12 mouse cellular contexts compared by ENCODE assay signal in genomic region chr17:49534267-49534719, GRCm38 (mm10). TPM values are rescaled to one million over a fixed set of nuclear protein-coding genes. Genes with fewer than 3 reads are reported as not detected.
DNase-seq lines count a peak whose midpoint lies in the region; ATAC-seq and TF ChIP-seq lines count a peak whose summit lies in the region.
"Had no signal": no experiment of that assay in that cellular context is flagged by ENCODE, and none has a peak within 500 bp of the region (broad histone marks: within the 10 kb centered on the region; RNA-seq: fewer than 3 reads in every experiment).

No protein-coding gene starts in this region.

- H3K27ac ChIP-seq in heart, embryonic 10.5 days, result no peak overlapping the region
- H3K27ac ChIP-seq in lung, embryonic 14.5 days (ENCODE audit: low read depth), result peak overlapping the region; percentile 80
- H3K27ac ChIP-seq in olfactory bulb, adult 2 months (ENCODE audit: insufficient read depth, low read depth, low read length), result 0 out of 2 replicates have a peak overlapping the region, but pooled peaks have one; percentile 40
- H3K27ac ChIP-seq: forebrain, embryonic 10.5 days; liver, embryonic 15.5 days had no signal

- peak; percentile 5; the same call in 1 of the 2 replicates for ATAC-seq in lung, embryonic 14.5 days (ENCODE audit: insufficient read depth)

- H3K4me1 ChIP-seq in heart, embryonic 10.5 days, result peaks cover 24% of the 10 kb centered on the region
- H3K4me1 ChIP-seq in lung, embryonic 14.5 days (ENCODE audit: insufficient read depth), result peaks cover 24% of the 10 kb centered on the region
- H3K4me1 ChIP-seq in lung, adult 2 months (ENCODE audit: control insufficient read depth, insufficient read depth, low read length), result peaks cover under 1% of the 10 kb centered on the region; the same call in 1 of the 2 replicates
- peaks cover under 1% of the 10 kb centered on the region; the same call in 1 of the 2 replicates for H3K4me1 ChIP-seq in olfactory bulb, adult 2 months (ENCODE audit: control insufficient read depth, insufficient read depth, low read length)
- H3K4me1 ChIP-seq: liver, embryonic 15.5 days had no signal

- peaks cover 10% of the 10 kb centered on the region; the same call in 1 of the 2 replicates for H3K36me3 ChIP-seq in heart, embryonic 10.5 days
- H3K36me3 ChIP-seq in lung, embryonic 14.5 days (ENCODE audit: insufficient read depth), result 0 out of 2 replicates have a peak, but pooled peaks cover 8% of the 10 kb centered on the region
- H3K36me3 ChIP-seq: forebrain, embryonic 10.5 days; liver, embryonic 15.5 days had no signal

- H3K9ac ChIP-seq in lung, embryonic 14.5 days, result no peak overlapping the region
- H3K9ac ChIP-seq: liver, embryonic 15.5 days had no signal

- DNase-seq in heart, adult 18-20 months, result peak; percentile 37 to 63
- DNase-seq in heart, embryonic 10.5 days (ENCODE audit: low spot score), result no peak
- DNase-seq in lung, embryonic 14.5 days, result peak; percentile 66
- no peak for DNase-seq in lung, adult 2 months
- DNase-seq in kidney, adult 9 months, result peak; percentile 65
- no peak for DNase-seq in cerebellum, adult 11-12 months
- DNase-seq in right cerebral cortex, postnatal 4 days, result no peak
- DNase-seq: cerebellum, postnatal 25 days had no signal

- H3K4me2 ChIP-seq in lung, embryonic 14.5 days, result 0 out of 2 replicates have a peak overlapping the region, but pooled peaks have one; percentile 3
- H3K4me2 ChIP-seq: liver, embryonic 15.5 days had no signal

- 52% methylated on average over 9 of the region's 9 CpGs for WGBS in heart, embryonic 10.5 days
- WGBS in lung, embryonic 14.5 days, result 32% methylated on average over 9 of the region's 9 CpGs
- WGBS in lung, adult 2 months, result 45% methylated on average over 9 of the region's 9 CpGs
- WGBS in olfactory bulb, adult 2 months, result 63% methylated on average over 9 of the region's 9 CpGs

- no peak for TF ChIP-seq CTCF in lung, embryonic 14.5 days (IDR thresholded peaks at IDR 0.05; ENCODE audit: low read depth)
- TF ChIP-seq CTCF in lung, adult 2 months (IDR thresholded peaks at IDR 0.05; ENCODE audit: insufficient read depth, low read length), result no peak
- no peak for TF ChIP-seq CTCF in olfactory bulb, adult 2 months (IDR thresholded peaks at IDR 0.05; ENCODE audit: insufficient read depth, low read depth, low read length)

- H3K27me3 ChIP-seq in heart, embryonic 10.5 days (ENCODE audit: insufficient read depth, poor library complexity, severe bottlenecking), result no peaks in the 10 kb centered on the region
- H3K27me3 ChIP-seq in lung, embryonic 14.5 days (ENCODE audit: insufficient read depth, low read length), result no peaks in the 10 kb centered on the region
- H3K27me3 ChIP-seq: liver, embryonic 15.5 days had no signal

- no peak overlapping the region for H3K4me3 ChIP-seq in heart, embryonic 10.5 days
- no peak overlapping the region for H3K4me3 ChIP-seq in lung, embryonic 14.5 days (ENCODE audit: low read depth, low read length)
- no peak overlapping the region for H3K4me3 ChIP-seq in lung, adult 2 months (replicated peaks; ENCODE audit: extremely low read depth, low read depth, low read length)
- H3K4me3 ChIP-seq in olfactory bulb, adult 2 months (ENCODE audit: insufficient read depth, low read depth, low read length), result no peak overlapping the region
- H3K4me3 ChIP-seq: forebrain, embryonic 10.5 days; heart, adult 2 months; liver, embryonic 15.5 days had no signal

- H3K9me3 ChIP-seq in heart, embryonic 10.5 days, result no peaks in the 10 kb centered on the region
- H3K9me3 ChIP-seq in lung, embryonic 14.5 days (ENCODE audit: low read depth, low read length), result no peaks in the 10 kb centered on the region
- H3K9me3 ChIP-seq: forebrain, embryonic 10.5 days; liver, embryonic 15.5 days had no signal

- TF ChIP-seq POLR2A in lung, adult 2 months (IDR thresholded peaks at IDR 0.05; ENCODE audit: borderline replicate concordance, extremely low read depth, low read depth, low read length), result no peak
- no peak for TF ChIP-seq POLR2A in olfactory bulb, adult 2 months (IDR thresholded peaks at IDR 0.05; ENCODE audit: insufficient read depth, low read depth, low read length)

RNA-seq across cellular contexts. Expression of gene Daam2, which starts 29.9 kb away (rescaled TPM):
- 1 to 10 TPM; 5.9 to 7.2 TPM for total RNA-seq in heart, adult 18-20 months (2021)
- 3.9 and 8.8 TPM in 2 replicates for polyA plus RNA-seq in heart, embryonic 10.5 days (2016; fragmentation: Nextera tagmentation; extraction: Ambion mirVana)
- polyA plus RNA-seq in lung, embryonic 14.5 days (2014; fragmentation: Nextera tagmentation; extraction: Ambion mirVana), result 18.1 and 19.6 TPM in 2 replicates
- 6.0 and 8.7 TPM in 2 replicates for polyA plus RNA-seq in lung, adult 2 months (2012; rRNA removed)
- polyA plus RNA-seq in olfactory bulb, adult 2 months (2012; ENCODE audit: insufficient read depth, insufficient read length, low replicate concordance, missing spikeins), result not detected in 2 replicates

Comparison
In these comparisons a context has a peak if more than half of its experiments do, and no peak if none do; other contexts are left out.
1. DNase-seq: peak in heart, adult 18-20 months (2 of 2), lung, embryonic 14.5 days (single experiment) and kidney, adult 9 months (single experiment); none in heart, embryonic 10.5 days (single experiment), lung, adult 2 months (single experiment), cerebellum, adult 11-12 months (single experiment) and right cerebral cortex, postnatal 4 days (single experiment).